ENCODE assay signal across 17 mouse cellular contexts in the genomic region with DNA sequence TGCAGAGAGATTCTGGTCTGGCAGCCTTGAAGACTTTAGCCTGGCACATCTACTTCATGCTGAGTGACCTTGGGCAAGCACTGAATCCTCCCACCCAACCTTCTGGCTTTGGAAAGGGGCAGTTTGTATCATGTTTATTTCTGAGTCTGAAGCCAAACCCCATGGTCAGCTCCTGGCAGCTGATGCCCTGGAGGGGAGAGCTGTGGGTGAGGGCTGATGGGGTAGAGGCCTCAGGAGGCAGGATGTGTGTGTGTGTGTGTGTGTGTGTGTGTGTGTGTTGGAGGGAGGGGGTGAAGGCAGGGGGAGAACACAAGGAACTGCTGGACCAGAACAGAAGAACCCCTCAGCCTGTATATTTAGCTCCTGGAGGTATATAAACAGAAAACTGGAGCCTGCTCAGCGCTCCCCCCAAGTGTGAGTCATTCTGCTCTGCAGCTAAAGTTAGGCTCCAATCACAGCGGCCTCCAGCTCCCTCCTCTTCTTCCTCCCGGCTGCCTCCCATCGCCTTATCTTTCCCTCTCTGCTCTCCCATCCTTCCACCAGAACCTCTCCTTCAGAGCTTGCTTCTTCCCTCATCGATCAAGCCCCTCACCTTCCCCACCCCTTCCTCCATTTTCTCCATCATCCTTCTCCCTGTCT. TPM values are rescaled to one million over a fixed set of nuclear protein-coding genes. Genes with fewer than 3 reads are reported as not detected.
A peak's percentile ranks its signal among the peaks of the same experiment; 100 is the strongest.
DNase-seq lines count a peak whose midpoint lies in the region; ATAC-seq lines count a peak whose summit lies in the region.
"Had no signal": no experiment of that assay in that cellular context is flagged by ENCODE, and none has a peak within 500 bp of the region (broad histone marks: within the 10 kb centered on the region; RNA-seq: fewer than 3 reads in every experiment).

No protein-coding gene starts in this region.

- no peaks in the 10 kb centered on the region; the same call in 1 of the 2 replicates for H3K27me3 ChIP-seq in midbrain, embryonic 16.5 days (ENCODE audit: control insufficient read depth, insufficient read depth, low read depth, low read length)
- H3K27me3 ChIP-seq in hindbrain, embryonic 13.5 days: peaks cover 22% of the 10 kb centered on the region

- peak; percentile 67 for DNase-seq in left cerebral cortex, adult 11 months (ENCODE audit: low spot score)
- no peak for DNase-seq in left cerebral cortex, postnatal 4 days
- peak; percentile 68 to 77 for DNase-seq in cerebellum, postnatal 10 days
- DNase-seq in left cerebral cortex, adult 9 months (ENCODE audit: low spot score in 2 of 2): peak; percentile 84 to 87
- DNase-seq in kidney, postnatal 14 days: no peak
- DNase-seq: kidney, adult 11 months; lung, adult 18-20 months had no signal

- H3K4me1 ChIP-seq in midbrain, embryonic 16.5 days (ENCODE audit: control insufficient read depth, insufficient read depth, low read length): no peaks in the 10 kb centered on the region
- peaks cover 24% of the 10 kb centered on the region for H3K4me1 ChIP-seq in hindbrain, embryonic 13.5 days (replicated peaks)
- H3K4me1 ChIP-seq: limb, embryonic 13.5 days had no signal

- H3K27ac ChIP-seq in midbrain, embryonic 16.5 days (ENCODE audit: low read length): no peak overlapping the region
- no peak overlapping the region for H3K27ac ChIP-seq in hindbrain, embryonic 13.5 days
- H3K27ac ChIP-seq: limb, embryonic 13.5 days; midbrain, embryonic 15.5 days; neural tube, embryonic 13.5 days had no signal

- H3K36me3 ChIP-seq in midbrain, embryonic 16.5 days (ENCODE audit: control insufficient read depth, insufficient read depth, low read length): no peaks in the 10 kb centered on the region
- H3K36me3 ChIP-seq in hindbrain, embryonic 13.5 days: no peaks in the 10 kb centered on the region
- H3K36me3 ChIP-seq: limb, embryonic 13.5 days; midbrain, embryonic 15.5 days; neural tube, embryonic 13.5 days had no signal

- H3K4me2 ChIP-seq in midbrain, embryonic 16.5 days (ENCODE audit: low read length): no peak overlapping the region
- no peak overlapping the region for H3K4me2 ChIP-seq in hindbrain, embryonic 13.5 days
- H3K4me2 ChIP-seq: heart, embryonic 11.5 days; limb, embryonic 13.5 days; midbrain, embryonic 15.5 days; neural tube, embryonic 13.5 days had no signal

- 79% methylated on average over 5 of the region's 5 CpGs for WGBS in midbrain, embryonic 16.5 days
- WGBS in hindbrain, embryonic 13.5 days: 69% methylated on average over 5 of the region's 5 CpGs

- H3K9me3 ChIP-seq in midbrain, embryonic 16.5 days (replicated peaks; ENCODE audit: control insufficient read depth, low read length, poor library complexity, severe bottlenecking): no peaks in the 10 kb centered on the region
- H3K9me3 ChIP-seq in hindbrain, embryonic 13.5 days: no peaks in the 10 kb centered on the region
- H3K9me3 ChIP-seq: midbrain, embryonic 15.5 days; neural tube, embryonic 13.5 days had no signal

- no peak overlapping the region for H3K4me3 ChIP-seq in midbrain, embryonic 16.5 days (ENCODE audit: low read depth, low read length)
- no peak overlapping the region for H3K4me3 ChIP-seq in hindbrain, embryonic 13.5 days
- H3K4me3 ChIP-seq: limb, embryonic 13.5 days; midbrain, embryonic 15.5 days; neural tube, embryonic 13.5 days had no signal

- H3K9ac ChIP-seq in midbrain, embryonic 16.5 days (ENCODE audit: low read depth, low read length): no peak overlapping the region
- H3K9ac ChIP-seq in hindbrain, embryonic 13.5 days: no peak overlapping the region
- H3K9ac ChIP-seq: limb, embryonic 13.5 days; midbrain, embryonic 15.5 days; neural tube, embryonic 13.5 days had no signal

- intact Hi-C loops in left cerebral cortex, postnatal 4 days (cut with DNase I): no loop called here

- ATAC-seq in midbrain, embryonic 16.5 days: no peak
- ATAC-seq in hindbrain, embryonic 13.5 days (ENCODE audit: low FRiP score): no peak
- ATAC-seq: CD4-positive, CD25-positive, alpha-beta regulatory T cell, adult 4 months; forebrain, embryonic 14.5 days; midbrain, embryonic 15.5 days had no signal

RNA-seq across cellular contexts. Expression of a gene that starts 8.8 kb away (rescaled TPM):
- total RNA-seq in left cerebral cortex, postnatal 4 days (2021): 10 to 100 TPM; 43.3 to 44.4 TPM
- 1.0 and 1.4 TPM in 2 replicates for polyA plus RNA-seq in midbrain, embryonic 16.5 days (2015; fragmentation: Nextera tagmentation; extraction: Ambion mirVana)
- 0.34 and 0.39 TPM in 2 replicates for polyA plus RNA-seq in hindbrain, embryonic 13.5 days (2015; fragmentation: Nextera tagmentation; extraction: Ambion mirVana)
- total RNA-seq: hematopoietic stem cell, adult 5-6 weeks had no signal
- polyA plus RNA-seq: CD4-positive, CD25-positive, alpha-beta regulatory T cell, adult 4 months had no signal

RNA-seq across cellular contexts. Expression of a gene that starts 14.1 kb away (rescaled TPM):
- total RNA-seq in left cerebral cortex, postnatal 4 days (2021): 10 to 100 TPM; 45.1 to 50.3 TPM
- polyA plus RNA-seq in midbrain, embryonic 16.5 days (2015; fragmentation: Nextera tagmentation; extraction: Ambion mirVana): 74.9 and 79.6 TPM in 2 replicates
- polyA plus RNA-seq in hindbrain, embryonic 13.5 days (2015; fragmentation: Nextera tagmentation; extraction: Ambion mirVana): 74.7 and 75.9 TPM in 2 replicates

RNA-seq across cellular contexts. Expression of a gene that starts 23.3 kb away (rescaled TPM):
- total RNA-seq in left cerebral cortex, postnatal 4 days (2021): 100 to 1,000 TPM; 116 to 119 TPM
- 125 and 131 TPM in 2 replicates for polyA plus RNA-seq in midbrain, embryonic 16.5 days (2015; fragmentation: Nextera tagmentation; extraction: Ambion mirVana)
- 115 and 118 TPM in 2 replicates for polyA plus RNA-seq in hindbrain, embryonic 13.5 days (2015; fragmentation: Nextera tagmentation; extraction: Ambion mirVana)

RNA-seq across cellular contexts. Expression of a gene that starts 42.6 kb away (rescaled TPM):
- 10 to 100 TPM; 21.1 to 22.2 TPM for total RNA-seq in left cerebral cortex, postnatal 4 days (2021)
- 5.5 TPM in 1 of 2 replicates, not detected in the other for polyA plus RNA-seq in midbrain, embryonic 16.5 days (2015; fragmentation: Nextera tagmentation; extraction: Ambion mirVana)
- polyA plus RNA-seq in hindbrain, embryonic 13.5 days (2015; fragmentation: Nextera tagmentation; extraction: Ambion mirVana): not detected in 2 replicates
- total RNA-seq: hematopoietic stem cell, adult 5-6 weeks had no signal
- polyA plus RNA-seq: forebrain, embryonic 14.5 days; heart, embryonic 11.5 days; limb, embryonic 13.5 days; thymus, postnatal 0 days had no signal

RNA-seq across cellular contexts. Expression of a gene that starts 44.4 kb away (rescaled TPM):
- 10 to 100 TPM; 29.3 to 30.6 TPM for total RNA-seq in left cerebral cortex, postnatal 4 days (2021)
- 35.2 and 37.4 TPM in 2 replicates for polyA plus RNA-seq in midbrain, embryonic 16.5 days (2015; fragmentation: Nextera tagmentation; extraction: Ambion mirVana)
- polyA plus RNA-seq in hindbrain, embryonic 13.5 days (2015; fragmentation: Nextera tagmentation; extraction: Ambion mirVana): 36.9 and 37.7 TPM in 2 replicates

Comparison
In these comparisons a context has a peak if more than half of its experiments do, and no peak if none do; other contexts are left out.
1. DNase-seq: peak in left cerebral cortex, adult 11 months (single experiment), cerebellum, postnatal 10 days (2 of 2) and left cerebral cortex, adult 9 months (2 of 2); none in left cerebral cortex, postnatal 4 days (single experiment) and kidney, postnatal 14 days (single experiment).